Mouse (Mus musculus) hindbrain, postnatal 0 days (tissue): Measurements from ENCODE around the gene Cit. TPM values are rescaled to one million over a fixed set of nuclear protein-coding genes. Genes with fewer than 3 reads are reported as not detected.

Experiments
- ATAC-seq: fragments of 200-750 bp; cut with Nextera tagmentation; 2 replicates; pipeline ENCODE4 v1.8.0; 2017; ENCODE audit warnings: mild to moderate bottlenecking, moderate TSS enrichment, moderate library complexity
- DNase-seq: peaks from one replicate; pipeline ENCODE4 v3.0.0-alpha.2; 2015; ENCODE audit warnings: low spot score
- H3K27ac ChIP-seq: fragments of 300-500 bp; sonication (generic); 2 replicates; pipeline ENCODE4 v1.5.1; 2014; ENCODE audit warnings: mild to moderate bottlenecking
- H3K27me3 ChIP-seq: fragments of 300-500 bp; sonication (generic); 2 replicates; pipeline ENCODE4 v1.6.1; 2014; ENCODE audit warnings: low read length, mixed read lengths; ENCODE audit not compliant: insufficient read depth
- H3K36me3 ChIP-seq: fragments of 300-500 bp; sonication (generic); 2 replicates; pipeline ENCODE4 v1.6.1; 2014; ENCODE audit warnings: low read length, mixed read lengths; ENCODE audit not compliant: insufficient read depth
- H3K4me1 ChIP-seq: fragments of 300-500 bp; sonication (generic); 2 replicates; pipeline ENCODE4 v1.6.1; 2014; ENCODE audit warnings: antibody characterized with exemption, low read length, mixed read lengths; ENCODE audit not compliant: insufficient read depth
- H3K4me2 ChIP-seq: fragments of 300-500 bp; sonication (generic); 2 replicates; pipeline ENCODE4 v1.6.1; 2014; ENCODE audit warnings: low read depth, mild to moderate bottlenecking, low read length, moderate library complexity, mixed read lengths
- H3K4me3 ChIP-seq: fragments of 300-500 bp; sonication (generic); 2 replicates; pipeline ENCODE4 v1.5.1; 2014; ENCODE audit warnings: low read length
- H3K9ac ChIP-seq: fragments of 300-500 bp; sonication (generic); replicated peaks from 2 replicates; pipeline ENCODE4 v1.6.1; 2014; ENCODE audit warnings: mild to moderate bottlenecking, low read length, moderate library complexity, mixed read lengths
- H3K9me3 ChIP-seq: fragments of 300-500 bp; sonication (generic); 2 replicates; pipeline ENCODE4 v1.6.1; 2016; ENCODE audit warnings: low read length, mixed read lengths
- CTCF ChIP-seq: IDR thresholded peaks from 2 replicates; pipeline ENCODE4 v1.5.1; 2016; ENCODE audit warnings: antibody characterized with exemption, control low read depth, low read depth
- WGBS: fragments of 180-500 bp; shearing (Covaris S2); extraction: QIAGEN DNeasy Blood & Tissue Kit; methylation state at CpG from one replicate; pipeline ENCODE4 v1.1.7; 2014; 5-methylcytosine and 5-hydroxymethylcytosine counted together
- polyA plus RNA-seq: library from polyadenylated mRNA; unstranded; fragments of >200 nt; fragmentation: Nextera tagmentation; extraction: Ambion mirVana; gene quantifications from 2 replicates; pipeline ENCODE4 v1.2.1, GENCODE M21; 2015
- total RNA-seq: library from RNA; depleted of rRNA; stranded (reverse); fragments of >200 nt; gene quantifications from 2 replicates; pipeline ENCODE4 v1.2.3, GENCODE M21; 2014

Gene Cit
- total and polyA plus RNA-seq, 2 experiments from 2014 or later: 30.2 to 36.7 TPM

DNA sequence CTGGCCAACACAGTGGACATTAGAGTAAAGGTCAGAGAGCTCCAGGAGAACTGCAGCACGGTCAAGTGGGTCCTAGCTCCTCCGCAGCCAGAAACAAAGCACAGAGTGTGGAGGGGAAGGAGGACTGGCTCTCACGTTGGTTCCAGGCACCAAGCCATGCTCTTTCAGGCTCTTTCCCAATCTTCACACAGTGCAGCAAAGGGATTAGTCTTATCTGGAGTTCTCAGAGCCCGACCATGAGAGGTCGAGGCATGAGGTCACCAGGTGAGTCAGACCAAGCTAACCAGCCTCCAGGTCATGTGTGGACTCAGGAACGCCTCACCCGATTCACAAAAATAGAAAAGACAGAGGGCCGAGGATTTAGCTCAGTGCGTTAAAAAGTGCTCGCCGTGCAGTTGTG, 27.0 kb downstream of the Cit start:
- WGBS: 87% methylated on average over 11 of the region's 11 CpGs
- ATAC-seq: no peak
- H3K27ac ChIP-seq: no peak overlapping the region
- H3K27me3 ChIP-seq: no peaks in the 10 kb centered on the region
- 0 out of 2 replicates have a peak, but pooled peaks cover 3% of the 10 kb centered on the region for H3K4me1 ChIP-seq
- DNase-seq: no peak
- H3K4me3 ChIP-seq: no peak overlapping the region
- no peak for TF ChIP-seq CTCF
- no peak overlapping the region for H3K9ac ChIP-seq
- H3K36me3 ChIP-seq: no peaks in the 10 kb centered on the region
- H3K4me2 ChIP-seq: no peak overlapping the region
- H3K9me3 ChIP-seq: no peaks in the 10 kb centered on the region

DNA sequence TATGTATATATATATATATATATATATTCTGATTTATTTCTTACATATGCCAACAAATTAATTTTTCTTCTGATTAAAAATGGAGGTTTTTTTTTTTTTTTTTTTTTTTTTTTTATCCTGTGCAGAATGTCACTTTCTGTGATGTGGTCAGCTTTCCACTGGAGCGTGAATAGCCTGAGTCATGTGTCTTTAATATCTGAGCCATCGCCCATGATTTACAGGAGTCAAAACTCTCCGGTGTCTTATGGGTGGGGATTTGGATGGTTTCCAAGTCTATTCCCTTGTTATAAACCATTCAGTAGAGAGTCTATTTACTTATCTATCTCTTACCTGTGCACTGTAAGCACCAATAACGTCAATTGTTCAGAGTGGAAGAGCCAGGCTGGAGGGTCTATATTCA, 27.9 kb downstream of the Cit start:
- Histone ChIP-seq H3K9ac (no peak overlapping the region), H3K36me3 (no peaks in the 10 kb centered on the region), H3K27me3 (no peaks in the 10 kb centered on the region), H3K27ac (no peak overlapping the region), H3K9me3 (no peaks in the 10 kb centered on the region), H3K4me2 (no peak overlapping the region), H3K4me3 (no peak overlapping the region), H3K4me1 (0 out of 2 replicates have a peak, but pooled peaks cover 3% of the 10 kb centered on the region)
- ATAC-seq: no peak
- WGBS: 79% methylated on average over 4 of the region's 4 CpGs
- TF ChIP-seq CTCF: no peak
- no peak for DNase-seq

DNA sequence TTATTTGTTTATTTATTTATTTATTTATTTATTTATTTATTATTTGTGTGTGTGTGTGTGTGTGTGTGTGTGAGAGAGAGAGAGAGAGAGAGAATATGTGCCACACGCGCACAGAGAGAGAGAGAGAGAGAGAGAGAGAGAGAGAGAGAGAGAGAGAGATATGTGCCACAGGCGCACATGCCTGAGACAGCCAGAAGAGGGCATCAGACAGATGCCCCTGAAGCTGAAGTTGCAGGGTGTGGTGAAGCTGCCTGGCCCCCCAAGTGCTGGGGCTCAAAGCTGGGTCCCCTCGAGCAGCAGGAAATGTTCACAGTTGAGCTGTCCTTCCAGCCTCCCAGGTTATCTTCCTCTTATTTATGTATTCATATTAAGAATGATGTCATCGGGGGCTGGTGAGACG, 32.3 kb downstream of the Cit start:
- no peak overlapping the region for H3K4me3 ChIP-seq
- 0 out of 2 replicates have a peak, but pooled peaks have one; percentile 9 for TF ChIP-seq CTCF
- ATAC-seq (no peak), DNase-seq (no peak)
- no peak overlapping the region for H3K9ac ChIP-seq
- no peaks in the 10 kb centered on the region for H3K9me3 ChIP-seq
- no peaks in the 10 kb centered on the region for H3K36me3 ChIP-seq
- no peak overlapping the region for H3K27ac ChIP-seq
- H3K4me2 ChIP-seq: no peak overlapping the region
- no peaks in the 10 kb centered on the region for H3K4me1 ChIP-seq
- WGBS: 97% methylated on average over 6 of the region's 6 CpGs
- H3K27me3 ChIP-seq: no peaks in the 10 kb centered on the region

DNA sequence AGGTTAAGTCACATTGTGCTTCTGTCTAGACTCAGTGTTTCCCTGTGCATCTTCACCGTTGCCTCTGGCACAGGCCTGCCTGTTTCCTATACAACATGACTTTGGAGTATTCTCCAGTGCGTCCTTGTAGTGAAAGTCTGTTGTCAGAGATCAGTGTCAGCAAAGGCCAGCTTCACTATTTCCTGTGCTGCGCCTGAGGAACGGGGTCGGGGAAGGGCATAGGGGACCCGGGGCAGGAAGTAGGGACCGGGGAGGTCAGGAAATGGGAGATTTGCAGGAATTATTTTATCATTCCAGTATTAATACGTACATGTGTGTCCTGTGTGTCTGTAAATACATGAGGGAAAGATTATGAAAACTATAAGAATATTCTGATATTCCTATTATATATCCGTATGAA, 37.1 kb downstream of the Cit start:
- no peaks in the 10 kb centered on the region for H3K9me3 ChIP-seq
- DNase-seq (no peak), ATAC-seq (no peak)
- no peak overlapping the region for H3K4me2 ChIP-seq
- H3K4me3 ChIP-seq: no peak overlapping the region
- no peak overlapping the region for H3K27ac ChIP-seq
- no peaks in the 10 kb centered on the region for H3K4me1 ChIP-seq
- TF ChIP-seq CTCF: no peak
- no peaks in the 10 kb centered on the region for H3K36me3 ChIP-seq
- no peak overlapping the region for H3K9ac ChIP-seq
- H3K27me3 ChIP-seq: no peaks in the 10 kb centered on the region
- 90% methylated on average over 9 of the region's 9 CpGs for WGBS

- Histone ChIP-seq H3K4me2 (no peak overlapping the region), H3K4me3 (no peak overlapping the region), H3K36me3 (no peaks in the 10 kb centered on the region), H3K4me1 (no peaks in the 10 kb centered on the region), H3K27ac (no peak overlapping the region), H3K27me3 (no peaks in the 10 kb centered on the region), H3K9ac (no peak overlapping the region), H3K9me3 (no peaks in the 10 kb centered on the region)
- WGBS: 94% methylated on average over 9 of the region's 9 CpGs
- no peak for TF ChIP-seq CTCF
- ATAC-seq (no peak), DNase-seq (no peak)
These were observed 39.4 kb downstream of the Cit start for GRCm38 (mm10) chr5:115884429-115884828.

DNA sequence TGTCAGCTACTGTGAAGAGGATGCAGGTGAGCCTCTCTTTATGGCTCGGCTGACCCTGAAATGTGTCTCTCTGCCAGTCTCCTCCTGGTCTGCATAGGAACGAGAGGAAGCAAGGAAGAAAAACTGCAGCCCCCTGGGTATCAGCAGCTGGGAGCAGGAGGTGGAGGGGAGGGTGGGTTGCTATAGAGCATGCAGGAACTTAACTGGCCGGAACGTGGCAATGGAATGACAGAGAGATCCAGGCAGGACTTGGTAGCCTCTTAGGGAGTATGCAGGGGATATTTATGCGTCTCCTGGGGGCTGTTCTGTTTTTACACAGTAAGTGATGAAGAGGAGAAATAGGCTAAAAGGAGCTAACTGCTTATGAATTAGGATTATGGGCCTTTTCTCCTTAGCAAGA, 48.7 kb downstream of the Cit start:
- H3K27me3 ChIP-seq: no peaks in the 10 kb centered on the region
- no peaks in the 10 kb centered on the region for H3K9me3 ChIP-seq
- H3K4me1 ChIP-seq: no peaks in the 10 kb centered on the region
- H3K9ac ChIP-seq: no peak overlapping the region
- 64% methylated on average over 5 of the region's 5 CpGs for WGBS
- H3K36me3 ChIP-seq: no peaks in the 10 kb centered on the region
- no peak overlapping the region for H3K27ac ChIP-seq
- no peak for DNase-seq
- TF ChIP-seq CTCF: no peak
- H3K4me3 ChIP-seq: no peak overlapping the region
- no peak overlapping the region for H3K4me2 ChIP-seq
- ATAC-seq: no peak

DNA sequence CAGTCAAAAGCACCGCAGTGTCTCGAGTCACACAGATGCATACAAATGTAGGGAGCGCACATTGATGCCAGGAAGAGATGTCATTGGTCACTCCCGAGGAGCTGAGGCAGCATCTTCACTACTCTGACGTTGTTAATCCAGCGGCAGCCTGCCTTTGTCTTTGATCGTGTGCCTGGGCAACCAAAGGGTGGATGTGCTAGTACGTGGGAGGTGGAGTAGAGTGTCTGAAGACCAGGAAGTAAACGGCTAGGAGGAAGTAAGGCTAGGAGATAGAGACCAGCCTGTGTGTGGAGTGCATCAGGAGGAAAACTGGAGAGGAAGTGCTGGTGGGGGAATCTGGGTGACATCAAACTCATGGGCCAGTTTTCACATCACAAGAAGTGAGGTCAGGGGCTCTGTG, 52.0 kb downstream of the Cit start:
- Histone ChIP-seq H3K4me2 (no peak overlapping the region), H3K9ac (no peak overlapping the region), H3K36me3 (no peaks in the 10 kb centered on the region), H3K9me3 (no peaks in the 10 kb centered on the region), H3K4me1 (no peaks in the 10 kb centered on the region), H3K27me3 (no peaks in the 10 kb centered on the region), H3K27ac (no peak overlapping the region), H3K4me3 (no peak overlapping the region)
- DNase-seq: peak; percentile 36
- TF ChIP-seq CTCF: no peak
- 62% methylated on average over 9 of the region's 9 CpGs for WGBS
- no peak for ATAC-seq
